Mouse (Mus musculus): ENCODE data around the gene Per1.

GRCm38 (mm10) chr11:69058265-69058664, 36.8 kb upstream of the Per1 start:
- TF ChIP-seq CTCF (IDR thresholded peaks at IDR 0.05; ENCODE audit: control insufficient read depth, insufficient read depth, insufficient read length) (no peak), CEBPB (IDR thresholded peaks at IDR 0.05; ENCODE audit: low read depth) (no peak), MAX (IDR thresholded peaks at IDR 0.05) (no peak), USF1 (IDR thresholded peaks at IDR 0.05; ENCODE audit: low read depth) (no peak), FOSL1 (IDR thresholded peaks at IDR 0.05; ENCODE audit: insufficient read depth, low read length, poor library complexity, severe bottlenecking) (no peak), MYOD1 (IDR thresholded peaks at IDR 0.05; ENCODE audit: control insufficient read depth, insufficient read length, low read depth) (peak; percentile 5)

All from C2C12 (cell line).